Mouse (Mus musculus) c-Kit-positive CD71-negative TER-119-negative erythroid progenitor cells, embryonic 14.5 days (primary cell): ENCODE results near the gene Terf2ip.

Source experiments
- DNase-seq: peaks from one replicate; pipeline ENCODE4 v3.0.0-alpha.2; 2013; ENCODE audit warnings: low read depth

Terf2ip gene

GRCm38 (mm10) chr8:112010997-112011815 lies at the start of gene Terf2ip, which contains the start of gene Kars:
Terf2ip (plus strand) TSS chr8:112011398.
Kars (minus strand) TSS chr8:112011323.
- DNase-seq, result peak; percentile 88

- no peak for DNase-seq
Observed at GRCm38 (mm10) chr8:111962589-111962988, 48.6 kb upstream of the Terf2ip start.

GRCm38 (mm10) chr8:111963091-111963490 lies 48.1 kb upstream of the Terf2ip start:
- DNase-seq, result no peak

GRCm38 (mm10) chr8:111963546-111963945 lies 47.7 kb upstream of the Terf2ip start:
- no peak for DNase-seq

DNA sequence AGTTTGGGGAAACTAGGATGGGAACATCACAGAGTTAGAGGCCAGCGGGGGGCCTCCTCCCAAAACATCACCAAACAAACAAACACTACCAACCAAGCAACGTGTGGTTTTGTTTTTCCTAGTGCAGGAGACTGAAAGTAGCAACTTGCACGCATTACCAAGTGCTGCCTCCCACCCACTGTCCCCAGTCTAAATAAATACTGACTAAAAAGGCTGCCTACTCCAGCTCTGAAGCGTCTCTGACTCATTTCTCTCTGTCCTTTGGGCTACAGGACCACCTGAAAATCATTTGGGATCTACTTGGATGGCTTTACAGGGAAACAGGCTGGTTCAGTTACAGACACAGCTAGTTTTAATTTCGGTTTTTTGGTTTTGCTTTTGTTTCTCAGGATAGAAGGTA lies 46.8 kb upstream of the Terf2ip start:
- DNase-seq, result no peak

DNA sequence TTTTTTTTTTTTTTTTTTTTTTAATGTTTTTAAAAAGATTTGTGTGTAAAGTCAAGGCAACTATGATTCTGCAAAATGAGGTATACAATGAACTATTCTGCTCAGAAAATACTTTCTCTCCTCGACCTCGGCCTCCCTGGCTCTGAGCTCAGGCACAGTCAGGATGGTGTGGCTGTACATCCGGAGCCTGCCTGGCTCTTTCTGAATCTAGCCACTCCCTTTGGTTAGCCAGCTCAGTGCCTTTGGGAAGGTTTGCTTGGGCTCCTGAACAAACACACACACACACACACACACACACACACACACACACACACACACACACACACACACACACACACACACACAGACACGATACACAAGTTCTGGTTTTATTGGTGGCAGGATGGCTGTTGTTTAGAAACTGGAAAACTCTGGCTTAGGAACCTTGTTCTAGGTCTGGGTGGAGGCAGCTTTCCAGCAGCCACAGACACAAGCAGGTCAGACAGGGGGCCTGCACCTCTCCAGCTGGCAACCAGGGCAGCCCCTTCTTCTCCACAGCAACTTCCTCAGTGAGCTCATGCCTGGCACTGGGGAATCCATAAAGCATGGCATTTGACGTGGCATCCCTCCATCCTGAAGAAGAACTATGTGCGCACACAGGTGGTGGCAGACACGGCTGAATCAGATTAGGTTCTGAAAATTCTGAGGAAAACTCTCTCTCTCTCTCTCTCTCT lies 46.2 kb upstream of the Terf2ip start:
- no peak for DNase-seq

DNA sequence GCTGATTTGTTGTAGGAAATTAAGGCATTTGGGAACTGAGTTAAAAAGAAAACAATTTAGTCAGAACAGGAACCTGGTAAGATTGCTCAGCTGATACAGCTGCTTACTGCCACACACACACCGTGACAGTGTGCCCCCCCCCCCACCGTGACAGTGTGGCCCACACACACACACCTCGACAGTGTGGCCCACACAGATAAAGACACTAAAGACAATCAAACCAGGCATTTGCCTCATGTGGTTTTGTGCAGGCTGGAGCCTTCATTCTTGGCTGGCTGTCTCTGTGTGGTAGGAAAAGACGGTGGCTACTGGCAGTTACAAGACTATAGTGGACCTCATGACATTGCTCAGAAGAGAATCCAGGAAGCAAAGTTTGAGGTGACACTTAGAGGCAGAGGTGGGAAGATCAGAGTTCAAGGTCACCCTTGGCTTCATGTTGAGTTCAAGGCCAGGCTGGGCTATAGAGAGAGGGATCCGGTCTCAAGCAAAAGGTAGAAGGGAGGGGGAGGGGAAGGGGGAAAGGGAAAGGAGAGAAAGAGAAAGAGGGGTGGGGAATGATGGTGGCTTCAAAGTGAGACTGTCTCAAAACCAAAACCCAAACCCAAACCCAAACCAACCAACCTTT lies 43.8 kb upstream of the Terf2ip start:
- no peak for DNase-seq

- DNase-seq, result no peak
Observed at GRCm38 (mm10) chr8:111968541-111968940, 42.7 kb upstream of the Terf2ip start.

DNA sequence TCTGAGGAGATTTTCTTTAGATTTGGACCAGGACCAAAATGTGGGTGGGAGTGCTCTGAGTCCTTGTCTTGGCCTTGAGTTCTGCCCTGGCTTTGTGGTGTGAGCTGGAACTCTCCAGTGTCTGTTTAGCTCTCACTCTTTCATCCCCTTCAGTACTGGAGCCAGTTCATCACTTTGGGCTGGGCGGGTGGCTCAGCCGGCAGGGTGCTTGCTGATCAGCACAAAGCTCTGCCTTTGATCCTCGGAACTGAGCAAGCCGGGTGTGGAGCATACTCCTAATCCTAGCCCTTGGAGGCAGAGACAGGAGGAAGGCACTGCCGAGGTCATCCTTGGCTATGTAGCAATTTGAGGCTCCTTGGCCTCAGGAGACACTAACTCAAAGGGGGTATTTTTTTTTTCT lies 42.2 kb upstream of the Terf2ip start:
- no peak for DNase-seq

GRCm38 (mm10) chr8:111974138-111974537 lies 37.1 kb upstream of the Terf2ip start:
- no peak for DNase-seq

- no peak for DNase-seq
Observed at GRCm38 (mm10) chr8:111975706-111976105, 35.5 kb upstream of the Terf2ip start.

GRCm38 (mm10) chr8:111976326-111976725 lies 34.9 kb upstream of the Terf2ip start:
- DNase-seq, result no peak

GRCm38 (mm10) chr8:111978147-111978546 lies 33.1 kb upstream of the Terf2ip start:
- no peak for DNase-seq

DNA sequence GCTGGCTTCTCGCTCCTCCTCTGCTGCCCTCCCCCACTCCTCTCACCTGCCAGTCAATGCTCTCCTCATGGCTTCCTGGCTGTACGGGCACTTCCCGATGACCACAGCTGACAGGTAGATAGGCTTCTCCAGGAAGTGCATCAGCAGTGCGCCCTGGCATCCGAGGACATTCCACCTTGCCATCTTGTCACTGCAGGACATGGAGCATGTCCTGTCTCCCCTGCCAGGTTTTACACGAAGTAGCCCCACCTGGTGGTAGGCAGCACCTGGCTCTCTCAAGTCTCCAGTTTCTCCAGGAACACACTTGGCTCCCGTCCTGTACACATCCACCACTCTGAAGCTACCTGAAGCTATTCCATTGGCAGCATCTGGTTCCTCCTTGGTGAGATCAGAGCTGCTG lies 29.1 kb upstream of the Terf2ip start:
- no peak for DNase-seq

- DNase-seq, result no peak
Observed at GRCm38 (mm10) chr8:111984511-111984910, 26.7 kb upstream of the Terf2ip start.

- peak; percentile 81 for DNase-seq
Observed at GRCm38 (mm10) chr8:111989911-111990310, 21.3 kb upstream of the Terf2ip start.

DNA sequence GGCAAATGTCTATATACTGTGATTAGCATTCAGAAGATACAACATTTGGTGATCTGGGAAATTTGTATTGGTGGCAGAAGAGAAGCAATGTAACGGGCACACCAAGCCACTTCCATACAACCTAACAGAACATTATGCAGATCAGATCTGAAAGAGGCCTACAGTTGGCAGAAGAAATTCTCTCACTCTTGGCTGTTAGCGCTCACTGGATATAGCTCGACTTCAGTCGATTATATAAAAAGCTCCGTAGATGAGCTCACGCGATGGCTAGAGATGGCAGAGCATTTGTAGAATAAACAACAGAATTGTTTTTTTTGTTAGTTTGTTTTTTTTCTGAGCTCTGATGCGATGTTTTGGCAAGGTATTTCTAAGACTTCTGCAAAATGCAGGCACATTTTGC lies 19.9 kb upstream of the Terf2ip start:
- no peak for DNase-seq

DNA sequence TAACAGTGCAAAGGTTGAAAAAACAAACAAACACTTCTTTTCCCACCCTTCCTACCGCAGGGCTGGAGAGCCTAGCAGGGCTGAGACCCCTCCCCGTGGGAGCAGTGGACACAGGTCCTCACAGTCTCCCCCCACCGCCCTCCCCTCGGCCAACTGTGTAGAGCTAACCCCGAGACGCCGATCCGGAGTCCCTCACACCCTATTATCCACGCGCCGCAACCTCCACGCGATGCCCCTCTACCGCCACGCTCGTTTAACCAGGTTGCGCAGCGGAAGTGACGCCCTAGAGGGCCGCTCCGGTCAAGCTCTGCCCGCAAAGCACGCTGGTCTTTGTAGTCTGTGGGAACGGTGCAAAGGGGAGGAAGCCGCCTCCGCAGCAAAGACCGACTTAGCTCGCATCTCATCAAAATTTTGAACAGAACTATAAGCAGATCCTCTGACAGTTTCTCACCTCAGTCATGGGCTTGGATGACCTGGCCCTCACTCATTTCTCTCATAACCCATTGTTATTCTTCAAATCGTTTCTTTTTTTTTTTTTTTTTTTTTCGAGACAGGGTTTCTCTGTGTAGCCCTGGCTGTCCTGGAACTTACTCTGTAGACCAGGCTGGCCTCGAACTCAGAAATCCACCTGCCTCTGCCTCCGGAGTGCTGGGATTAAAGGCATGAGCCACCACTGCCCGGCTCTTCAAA lies 19.0 kb upstream of the Terf2ip start, which contains the start of gene Adat1:
Gene Adat1, minus strand, starts transcription at position 290 of the 690 bp plus-strand sequence.
- DNase-seq, result peak; percentile 77

DNA sequence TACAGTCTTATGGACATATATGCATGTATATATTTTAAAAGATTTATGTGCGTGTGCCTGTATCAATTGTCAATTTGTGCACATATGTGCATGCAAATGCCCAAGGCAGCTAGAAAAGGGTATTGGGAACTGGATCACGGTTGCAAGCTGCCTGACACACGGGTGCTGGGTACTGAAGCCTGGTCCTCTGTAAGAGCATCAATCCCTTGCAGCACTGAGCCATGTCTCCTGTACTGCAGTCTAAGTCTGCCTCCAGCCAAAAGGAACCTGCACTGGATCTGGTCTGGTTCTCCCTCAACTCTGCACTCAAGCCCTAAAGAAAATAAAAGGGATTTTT lies 18.5 kb upstream of the Terf2ip start:
- DNase-seq, result no peak

DNA sequence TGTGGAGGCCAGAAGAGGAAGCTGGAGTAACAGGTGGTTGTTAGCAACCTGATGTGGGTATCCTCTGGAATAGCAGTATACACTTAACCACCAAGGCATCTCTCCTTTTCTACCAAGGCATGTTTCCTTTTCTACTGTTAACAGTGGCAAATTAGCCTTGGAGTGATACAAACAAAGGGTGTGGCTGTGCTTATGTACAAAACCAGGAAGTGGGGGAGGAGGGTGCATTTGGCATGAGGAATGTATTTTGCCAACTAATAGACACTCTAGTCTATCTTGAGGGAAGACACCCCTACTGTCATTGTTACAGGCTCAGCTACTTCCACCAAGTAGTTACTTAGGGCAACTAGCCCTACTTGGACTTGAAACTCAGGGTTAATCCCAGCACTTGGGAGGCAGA lies 6.4 kb upstream of the Terf2ip start:
- DNase-seq, result no peak

GRCm38 (mm10) chr8:112005601-112006000 lies 5.6 kb upstream of the Terf2ip start:
- no peak for DNase-seq

GRCm38 (mm10) chr8:112007669-112008068 lies 3.5 kb upstream of the Terf2ip start:
- DNase-seq, result no peak
